Mouse (Mus musculus): ENCODE data around the gene Ccdc189.

- TF ChIP-seq CTCF (IDR thresholded peaks at IDR 0.05; ENCODE audit: low read depth, low read length), result no peak
- no peak for TF ChIP-seq POLR2A (IDR thresholded peaks at IDR 0.05; ENCODE audit: borderline replicate concordance, low read depth, low read length)
Observed at GRCm38 (mm10) chr7:127549116-127549835, 39.1 kb downstream of the Ccdc189 start.

All from bone marrow macrophage, adult 2 months (primary cell).